Mouse (Mus musculus) R1 (cell line): ENCODE results near the gene Pip4k2a.
"Not testable (repeated sequence)": the region's sequence is repeated elsewhere in the genome, so short reads cannot be mapped to it uniquely, and the experiment has no call there.

Experiments used
- DNase-seq: peaks from one replicate; pipeline ENCODE4 v3.0.0-alpha.2; 2018; ENCODE audit warnings: low read depth, low spot score

The Pip4k2a gene

GRCm38 (mm10) chr2:18897742-18898256 is 100.1 kb downstream of the Pip4k2a start:
- DNase-seq = no peak

GRCm38 (mm10) chr2:18896015-18896414 is 101.9 kb downstream of the Pip4k2a start:
- no peak for DNase-seq

- not testable (repeated sequence) for DNase-seq
Observed at GRCm38 (mm10) chr2:18893336-18893735, 104.6 kb downstream of the Pip4k2a start.

GRCm38 (mm10) chr2:18891991-18892537 is 105.9 kb downstream of the Pip4k2a start:
- no peak for DNase-seq

GRCm38 (mm10) chr2:18890227-18891001 is 107.5 kb downstream of the Pip4k2a start:
- DNase-seq = no peak

- DNase-seq = peak; percentile 51
Observed at GRCm38 (mm10) chr2:18884277-18884676, 113.6 kb downstream of the Pip4k2a start.

- no peak for DNase-seq
Observed at GRCm38 (mm10) chr2:18874626-18875025, 123.3 kb downstream of the Pip4k2a start.

GRCm38 (mm10) chr2:18874063-18874462 is 123.9 kb downstream of the Pip4k2a start:
- DNase-seq = no peak

GRCm38 (mm10) chr2:18873440-18873839 is 124.5 kb downstream of the Pip4k2a start:
- no peak for DNase-seq

- peak; percentile 73 for DNase-seq
Observed at GRCm38 (mm10) chr2:18872797-18873196, 125.1 kb downstream of the Pip4k2a start.

- DNase-seq = no peak
Observed at GRCm38 (mm10) chr2:18871087-18871486, 126.8 kb downstream of the Pip4k2a start.

- DNase-seq = no peak
Observed at GRCm38 (mm10) chr2:18867069-18867468, 130.9 kb downstream of the Pip4k2a start.

GRCm38 (mm10) chr2:18864719-18865118 is 133.2 kb downstream of the Pip4k2a start:
- no peak for DNase-seq

- DNase-seq = no peak
Observed at GRCm38 (mm10) chr2:18861607-18862158, 136.2 kb downstream of the Pip4k2a start.

- peak; percentile 44 for DNase-seq
Observed at GRCm38 (mm10) chr2:18860686-18861085, 137.2 kb downstream of the Pip4k2a start.

GRCm38 (mm10) chr2:18857952-18858351 is 140.0 kb downstream of the Pip4k2a start:
- DNase-seq = no peak

- no peak for DNase-seq
Observed at GRCm38 (mm10) chr2:18856461-18856860, 141.5 kb downstream of the Pip4k2a start.

- no peak for DNase-seq
Observed at GRCm38 (mm10) chr2:18855246-18855645, 142.7 kb downstream of the Pip4k2a start.

- no peak for DNase-seq
Observed at GRCm38 (mm10) chr2:18853345-18853744, 144.6 kb downstream of the Pip4k2a start.

GRCm38 (mm10) chr2:18850657-18851056 is 147.3 kb downstream of the Pip4k2a start:
- DNase-seq = no peak

GRCm38 (mm10) chr2:18848074-18848629 is 149.8 kb downstream of the Pip4k2a start:
- DNase-seq = no peak

GRCm38 (mm10) chr2:18842527-18842926 is 155.4 kb downstream of the Pip4k2a start:
- DNase-seq = no peak
